Mouse (Mus musculus) 3134 (cell line): ENCODE results near the gene Capn12.

ENCODE experiments used
- DNase-seq: peaks from one replicate; pipeline ENCODE4 v3.0.0-alpha.2; 2011; ENCODE audit warnings: low spot score; ENCODE audit not compliant: insufficient read length; ENCODE audit errors: extremely low read depth

Capn12 gene

DNA sequence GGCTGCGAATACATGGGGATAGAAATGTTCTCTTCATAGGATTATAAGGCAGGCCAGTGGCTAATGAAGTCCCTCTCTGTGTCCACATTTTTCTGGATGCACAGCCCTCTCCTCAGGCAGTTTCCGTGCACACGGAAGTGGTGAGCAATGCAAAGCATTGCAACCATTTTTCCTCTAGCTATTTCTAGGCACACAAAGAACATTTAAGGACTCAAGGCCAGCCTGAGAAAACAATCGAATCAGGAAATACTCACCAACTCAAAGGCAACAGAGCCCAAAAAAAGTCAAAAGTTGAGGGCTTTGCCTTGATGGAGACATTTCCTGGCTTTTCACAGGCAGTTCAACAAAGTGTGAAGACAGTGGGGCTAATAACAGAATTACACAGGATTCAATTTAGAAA lies 59.9 kb downstream of the Capn12 start:
- DNase-seq = no peak

DNA sequence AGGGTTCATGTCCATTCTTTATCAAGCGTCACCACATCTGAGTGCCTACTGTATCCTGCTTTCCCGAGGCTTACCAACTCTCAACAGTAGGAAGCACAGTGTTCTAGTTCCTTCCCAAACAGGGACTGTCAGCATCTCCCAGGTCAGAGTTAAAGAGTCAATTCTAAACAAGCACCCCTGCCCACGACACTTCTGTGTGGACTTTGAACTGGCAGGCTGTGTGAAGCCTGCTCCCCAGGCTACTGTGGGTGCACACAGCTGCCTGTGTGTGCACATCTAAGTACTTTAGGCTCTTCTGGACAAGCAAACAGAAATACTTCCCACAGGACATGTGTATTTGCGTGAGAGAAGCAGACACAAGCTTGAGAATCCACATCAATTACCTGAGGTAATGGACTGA lies 60.3 kb downstream of the Capn12 start:
- DNase-seq = no peak
